Mouse (Mus musculus) liver, embryonic 11.5 days (tissue): Measurements from ENCODE around the gene Herpud2. TPM values are rescaled to one million over a fixed set of nuclear protein-coding genes. Genes with fewer than 3 reads are reported as not detected.

Experiments
- ATAC-seq: fragments of 200-750 bp; cut with Nextera tagmentation; replicated peaks from 2 replicates; pipeline ENCODE4 v1.8.0; 2017; ENCODE audit warnings: moderate number of reproducible peaks, mild to moderate bottlenecking, moderate TSS enrichment, moderate library complexity; ENCODE audit not compliant: low FRiP score
- DNase-seq: peaks from one replicate; pipeline ENCODE4 v3.0.0-alpha.2; 2017; ENCODE audit warnings: low spot score
- H3K27ac ChIP-seq: fragments of 300-500 bp; sonication (generic); 2 replicates; pipeline ENCODE4 v1.5.1; 2014; ENCODE audit warnings: mild to moderate bottlenecking, low read depth, low read length, control low read depth
- H3K27me3 ChIP-seq: fragments of 300-500 bp; sonication (generic); replicated peaks from 2 replicates; pipeline ENCODE4 v1.6.1; 2014; ENCODE audit warnings: low read length, mixed read lengths; ENCODE audit not compliant: control insufficient read depth, insufficient read depth
- H3K36me3 ChIP-seq: fragments of 300-500 bp; sonication (generic); 2 replicates; pipeline ENCODE4 v1.6.1; 2014; ENCODE audit warnings: mild to moderate bottlenecking, low read length, moderate library complexity, mixed read lengths; ENCODE audit not compliant: control insufficient read depth, insufficient read depth
- H3K4me1 ChIP-seq: fragments of 300-500 bp; sonication (generic); replicated peaks from 2 replicates; pipeline ENCODE4 v1.6.1; 2014; ENCODE audit warnings: low read length, mixed read lengths; ENCODE audit not compliant: control insufficient read depth, insufficient read depth
- H3K4me2 ChIP-seq: fragments of 300-500 bp; sonication (generic); 2 replicates; pipeline ENCODE4 v1.6.1; 2014; ENCODE audit warnings: mild to moderate bottlenecking, control low read depth, moderate library complexity
- H3K4me3 ChIP-seq: fragments of 300-500 bp; sonication (generic); 2 replicates; pipeline ENCODE4 v1.5.1; 2014; ENCODE audit warnings: low read depth, low read length, control low read depth
- H3K9ac ChIP-seq: fragments of 300-500 bp; sonication (generic); 2 replicates; pipeline ENCODE4 v1.6.1; 2014; ENCODE audit warnings: low read depth, low read length, control low read depth
- H3K9me3 ChIP-seq: fragments of 300-500 bp; sonication (generic); 2 replicates; pipeline ENCODE4 v1.6.1; 2016; ENCODE audit warnings: low read length, inconsistent platforms, mixed read lengths; ENCODE audit not compliant: control insufficient read depth
- WGBS: fragments of 180-500 bp; shearing (Covaris S2); extraction: QIAGEN DNeasy Blood & Tissue Kit; methylation state at CpG from one replicate; pipeline ENCODE4 v1.1.7; 2014; 5-methylcytosine and 5-hydroxymethylcytosine counted together
- polyA plus RNA-seq: library from polyadenylated mRNA; unstranded; fragments of >200 nt; fragmentation: Nextera tagmentation; extraction: Ambion mirVana; gene quantifications from 2 replicates; pipeline ENCODE4 v1.2.1, GENCODE M21; 2014

Herpud2 gene
- polyA plus RNA-seq, 1 experiment from 2014 or later: 23.2 TPM

DNA sequence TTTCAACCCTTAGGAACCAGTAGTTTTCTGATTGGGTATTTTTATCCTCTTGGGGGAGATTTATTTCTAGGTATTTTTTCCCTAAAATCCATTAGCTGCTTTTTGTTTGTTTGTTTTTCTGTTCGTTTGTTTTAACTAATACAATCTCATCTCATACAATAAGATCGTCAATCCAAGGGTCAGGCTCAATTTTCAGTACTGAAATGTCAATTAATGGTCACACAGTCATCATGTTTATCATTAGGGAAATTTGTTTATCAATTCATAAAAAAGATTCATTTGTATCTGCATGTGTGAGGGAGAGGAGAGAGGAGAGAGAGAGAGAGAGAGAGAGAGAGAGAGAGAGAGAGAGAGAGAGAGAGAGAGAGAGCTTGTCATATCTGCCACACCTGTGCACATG lies 62.5 kb downstream of the Herpud2 start, which contains the start of gene Gm10181:
Gene Gm10181, plus strand, starts transcription at position 301 of the 400 bp plus-strand sequence.
- no peaks in the 10 kb centered on the region for H3K9me3 ChIP-seq
- no peaks in the 10 kb centered on the region for H3K27me3 ChIP-seq
- no peak for ATAC-seq
- no peak within 1 kb of the TSS for H3K27ac ChIP-seq
- no peak within 1 kb of the TSS for H3K9ac ChIP-seq
- DNase-seq: no peak
- H3K36me3 ChIP-seq: no peaks in the 10 kb centered on the region
- H3K4me1 ChIP-seq: no peaks in the 10 kb centered on the region
- 67% methylated on average over 2 of the region's 2 CpGs for WGBS
- H3K4me3 ChIP-seq: no peak within 1 kb of the TSS
- no peak within 1 kb of the TSS for H3K4me2 ChIP-seq

- Histone ChIP-seq H3K4me2 (no peak overlapping the region), H3K9me3 (no peaks in the 10 kb centered on the region), H3K27me3 (no peaks in the 10 kb centered on the region), H3K36me3 (no peaks in the 10 kb centered on the region), H3K9ac (no peak overlapping the region), H3K27ac (no peak overlapping the region), H3K4me3 (no peak overlapping the region), H3K4me1 (no peaks in the 10 kb centered on the region)
- whole genome bisulfite sequencing: 76% methylated on average over 1 of the region's 1 CpGs
- DNase-seq (no peak), ATAC-seq (no peak)
These were observed 75.1 kb downstream of the Herpud2 start for GRCm38 (mm10) chr9:25076505-25076904.

GRCm38 (mm10) chr9:25075977-25076376 lies 75.6 kb downstream of the Herpud2 start:
- WGBS: 39% methylated on average over 3 of the region's 3 CpGs
- no peak overlapping the region for H3K9ac ChIP-seq
- H3K36me3 ChIP-seq: no peaks in the 10 kb centered on the region
- no peaks in the 10 kb centered on the region for H3K27me3 ChIP-seq
- no peak overlapping the region for H3K4me2 ChIP-seq
- H3K9me3 ChIP-seq: no peaks in the 10 kb centered on the region
- DNase-seq (no peak), ATAC-seq (no peak)
- H3K4me3 ChIP-seq: no peak overlapping the region
- no peaks in the 10 kb centered on the region for H3K4me1 ChIP-seq
- no peak overlapping the region for H3K27ac ChIP-seq

- no peaks in the 10 kb centered on the region for H3K9me3 ChIP-seq
- no peaks in the 10 kb centered on the region for H3K4me1 ChIP-seq
- DNase-seq (no peak), ATAC-seq (no peak)
- no peak overlapping the region for H3K9ac ChIP-seq
- H3K27me3 ChIP-seq: no peaks in the 10 kb centered on the region
- H3K27ac ChIP-seq: no peak overlapping the region
- H3K4me3 ChIP-seq: no peak overlapping the region
- H3K36me3 ChIP-seq: no peaks in the 10 kb centered on the region
- 73% methylated on average over 1 of the region's 1 CpGs for WGBS
- no peak overlapping the region for H3K4me2 ChIP-seq
These were observed 79.0 kb downstream of the Herpud2 start for GRCm38 (mm10) chr9:25072666-25073065.

GRCm38 (mm10) chr9:25058726-25059125 lies 92.9 kb downstream of the Herpud2 start:
- Histone ChIP-seq H3K4me3 (no peak overlapping the region), H3K9me3 (no peaks in the 10 kb centered on the region), H3K4me1 (no peaks in the 10 kb centered on the region), H3K4me2 (no peak overlapping the region), H3K27ac (no peak overlapping the region), H3K36me3 (no peaks in the 10 kb centered on the region), H3K27me3 (no peaks in the 10 kb centered on the region), H3K9ac (no peak overlapping the region)
- no peak for ATAC-seq
- DNase-seq: no peak
- 39% methylated on average over 2 of the region's 3 CpGs for WGBS

Other genes with a start within 250 kb of the Herpud2 start
- not detected in 2 replicates for gene Gm10181, start 62.4 kb downstream of the Herpud2 start, polyA plus RNA-seq
- gene Sept7, start 100.6 kb upstream of the Herpud2 start, polyA plus RNA-seq: 219 and 236 TPM in 2 replicates